Mouse (Mus musculus): Measurements from ENCODE around the gene Rnf144b. TPM values are rescaled to one million over a fixed set of nuclear protein-coding genes. Genes with fewer than 3 reads are reported as not detected.

Gene Rnf144b
- polyA plus RNA-seq, 1 experiment from 2014 or later: 0.91 TPM

DNA sequence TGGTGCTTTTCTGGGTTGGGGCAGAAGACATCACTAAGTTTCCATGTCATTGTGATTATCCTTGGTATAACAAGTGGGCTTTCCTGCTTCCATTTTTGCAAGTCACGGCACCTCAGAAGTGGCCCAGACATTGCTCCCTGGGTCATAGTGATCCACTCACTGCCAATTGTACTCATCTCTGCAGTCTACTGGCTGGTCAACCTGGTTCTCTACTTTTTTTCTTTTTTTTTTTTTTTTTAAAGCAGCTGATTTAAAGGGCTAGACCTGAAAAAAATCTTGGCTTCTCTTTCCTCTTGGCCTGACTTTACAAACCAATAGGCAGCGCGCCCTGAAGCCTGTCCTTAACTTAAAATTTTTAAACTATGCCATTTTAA is 102.9 kb downstream of the Rnf144b start:
- H3K4me2 ChIP-seq (ENCODE audit: low read length): no peak overlapping the region
- no peak overlapping the region for H3K4me3 ChIP-seq (ENCODE audit: low read depth, low read length)
- no peaks in the 10 kb centered on the region for H3K9me3 ChIP-seq (replicated peaks; ENCODE audit: control insufficient read depth, low read length)
- peaks cover 6% of the 10 kb centered on the region; the same call in 1 of the 2 replicates for H3K4me1 ChIP-seq (ENCODE audit: control insufficient read depth, insufficient read depth, low read length)
- no peak for ATAC-seq
- no peaks in the 10 kb centered on the region for H3K36me3 ChIP-seq (ENCODE audit: control insufficient read depth, insufficient read depth, low read length)
- WGBS: 79% methylated on average over 3 of the region's 3 CpGs
- no peaks in the 10 kb centered on the region for H3K27me3 ChIP-seq (replicated peaks; ENCODE audit: control insufficient read depth, insufficient read depth, low read length)
- no peak for DNase-seq (ENCODE audit: low spot score)
- H3K9ac ChIP-seq (ENCODE audit: low read length): no peak overlapping the region
- no peak overlapping the region for H3K27ac ChIP-seq (ENCODE audit: low read depth, low read length)

DNA sequence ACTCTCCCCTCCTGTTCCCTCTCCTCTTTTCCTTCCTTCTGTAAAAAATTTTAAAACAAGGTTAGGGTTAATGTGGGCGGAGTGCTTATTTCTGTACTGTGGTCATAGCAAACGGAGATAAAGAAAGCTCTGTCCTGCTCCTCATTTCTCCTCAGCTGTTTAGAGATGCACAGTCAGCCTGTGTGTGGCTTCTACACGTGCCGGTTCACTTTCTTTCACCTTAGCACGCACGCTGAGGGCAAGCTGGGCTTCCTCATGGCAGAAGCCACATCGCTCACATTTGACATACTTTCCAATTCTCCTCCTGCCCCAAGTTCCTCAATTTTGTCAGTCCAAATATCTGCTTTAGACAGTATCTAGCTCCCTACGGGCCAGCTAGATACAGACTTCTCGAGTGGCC is 103.3 kb downstream of the Rnf144b start:
- DNase-seq (ENCODE audit: low spot score) (no peak), ATAC-seq (no peak)
- Histone ChIP-seq H3K4me1 (ENCODE audit: control insufficient read depth, insufficient read depth, low read length) (peaks cover 6% of the 10 kb centered on the region; the same call in 1 of the 2 replicates), H3K4me3 (ENCODE audit: low read depth, low read length) (no peak overlapping the region), H3K27ac (ENCODE audit: low read depth, low read length) (no peak overlapping the region), H3K27me3 (replicated peaks; ENCODE audit: control insufficient read depth, insufficient read depth, low read length) (no peaks in the 10 kb centered on the region), H3K36me3 (ENCODE audit: control insufficient read depth, insufficient read depth, low read length) (no peaks in the 10 kb centered on the region), H3K9me3 (replicated peaks; ENCODE audit: control insufficient read depth, low read length) (no peaks in the 10 kb centered on the region), H3K4me2 (ENCODE audit: low read length) (no peak overlapping the region), H3K9ac (ENCODE audit: low read length) (no peak overlapping the region)
- 86% methylated on average over 9 of the region's 9 CpGs for WGBS

DNA sequence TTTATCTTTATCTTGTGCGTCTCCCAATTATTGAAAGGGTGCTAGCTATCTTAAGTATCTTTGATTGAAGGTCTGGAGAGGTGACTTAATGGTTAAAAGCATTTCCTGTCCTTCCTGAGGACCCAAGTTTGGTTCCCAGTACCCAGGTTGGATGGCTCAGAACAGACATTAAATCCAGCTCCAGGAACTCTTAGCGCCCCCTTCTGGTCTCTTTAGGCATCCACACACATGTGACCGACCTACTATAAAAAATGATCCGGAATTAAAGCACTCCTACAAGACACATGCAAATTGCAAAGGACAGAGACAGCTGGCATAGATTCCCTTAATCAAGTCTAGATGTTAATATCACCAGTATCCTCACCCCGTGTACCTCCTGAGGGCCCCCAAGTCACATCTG is 104.1 kb downstream of the Rnf144b start:
- Histone ChIP-seq H3K4me1 (ENCODE audit: control insufficient read depth, insufficient read depth, low read length) (peaks cover 6% of the 10 kb centered on the region; the same call in 1 of the 2 replicates), H3K36me3 (ENCODE audit: control insufficient read depth, insufficient read depth, low read length) (no peaks in the 10 kb centered on the region), H3K9ac (ENCODE audit: low read length) (no peak overlapping the region), H3K4me3 (ENCODE audit: low read depth, low read length) (no peak overlapping the region), H3K9me3 (replicated peaks; ENCODE audit: control insufficient read depth, low read length) (no peaks in the 10 kb centered on the region), H3K27me3 (replicated peaks; ENCODE audit: control insufficient read depth, insufficient read depth, low read length) (no peaks in the 10 kb centered on the region), H3K27ac (ENCODE audit: low read depth, low read length) (no peak overlapping the region), H3K4me2 (ENCODE audit: low read length) (no peak overlapping the region)
- 93% methylated on average over 5 of the region's 5 CpGs for WGBS
- DNase-seq (ENCODE audit: low spot score): no peak
- ATAC-seq: no peak

DNA sequence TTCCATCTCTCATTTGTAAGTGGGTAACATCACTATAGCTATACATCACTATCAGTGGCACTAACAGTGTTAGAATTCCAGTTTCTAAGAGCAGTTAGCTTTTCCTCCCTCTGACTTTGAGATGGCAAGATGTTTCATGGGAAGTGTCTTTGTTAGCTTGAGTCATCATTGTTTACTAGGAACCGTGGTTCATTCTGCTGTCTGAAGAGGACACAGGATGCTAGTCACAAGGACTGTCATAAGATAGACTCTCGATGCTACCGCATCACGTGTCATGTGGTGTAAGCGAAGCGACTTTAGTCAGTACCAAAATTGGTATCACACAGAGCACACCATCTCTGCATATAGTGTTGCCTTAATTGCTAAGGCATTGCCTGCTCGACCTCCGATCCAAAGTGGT is 105.7 kb downstream of the Rnf144b start:
- 94% methylated on average over 8 of the region's 8 CpGs for WGBS
- H3K27me3 ChIP-seq (replicated peaks; ENCODE audit: control insufficient read depth, insufficient read depth, low read length): no peaks in the 10 kb centered on the region
- no peak overlapping the region for H3K4me3 ChIP-seq (ENCODE audit: low read depth, low read length)
- no peaks in the 10 kb centered on the region for H3K36me3 ChIP-seq (ENCODE audit: control insufficient read depth, insufficient read depth, low read length)
- no peak overlapping the region for H3K4me2 ChIP-seq (ENCODE audit: low read length)
- ATAC-seq: no peak
- peaks cover 6% of the 10 kb centered on the region; the same call in 1 of the 2 replicates for H3K4me1 ChIP-seq (ENCODE audit: control insufficient read depth, insufficient read depth, low read length)
- H3K9me3 ChIP-seq (replicated peaks; ENCODE audit: control insufficient read depth, low read length): no peaks in the 10 kb centered on the region
- no peak overlapping the region for H3K9ac ChIP-seq (ENCODE audit: low read length)
- DNase-seq (ENCODE audit: low spot score): no peak
- no peak overlapping the region for H3K27ac ChIP-seq (ENCODE audit: low read depth, low read length)

DNA sequence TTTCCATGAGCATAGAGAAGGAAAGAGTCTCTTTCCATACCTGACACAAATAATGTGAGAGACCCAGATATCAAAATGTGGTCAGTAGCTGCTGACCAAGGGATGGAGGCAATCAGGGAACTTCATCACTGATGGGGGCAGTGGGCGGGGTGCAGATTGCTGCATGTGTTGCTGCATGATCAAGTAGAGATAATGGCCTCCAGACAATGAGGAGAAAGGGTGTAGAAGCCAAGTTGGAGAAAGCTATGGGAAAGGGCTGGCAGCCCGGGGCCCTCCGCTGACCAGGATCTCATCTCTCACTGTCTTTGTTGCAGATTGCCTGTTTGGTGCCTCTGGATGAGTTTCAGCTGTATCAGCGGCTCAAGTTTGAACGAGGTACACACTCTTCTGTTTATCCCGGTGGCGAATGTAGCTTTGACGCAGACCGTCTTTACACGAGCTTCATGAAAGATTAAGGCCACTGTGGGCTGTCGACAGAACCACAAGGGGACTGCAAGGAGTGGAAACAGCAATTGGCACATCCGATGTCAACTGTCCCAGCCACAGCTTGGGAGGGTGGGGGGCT is 106.3 kb downstream of the Rnf144b start:
- no peak for ATAC-seq
- 92% methylated on average over 12 of the region's 12 CpGs for WGBS
- Histone ChIP-seq H3K27ac (ENCODE audit: low read depth, low read length) (no peak overlapping the region), H3K36me3 (ENCODE audit: control insufficient read depth, insufficient read depth, low read length) (no peaks in the 10 kb centered on the region), H3K9me3 (replicated peaks; ENCODE audit: control insufficient read depth, low read length) (no peaks in the 10 kb centered on the region), H3K9ac (ENCODE audit: low read length) (no peak overlapping the region), H3K4me2 (ENCODE audit: low read length) (no peak overlapping the region), H3K4me3 (ENCODE audit: low read depth, low read length) (no peak overlapping the region), H3K4me1 (ENCODE audit: control insufficient read depth, insufficient read depth, low read length) (peaks cover 6% of the 10 kb centered on the region; the same call in 1 of the 2 replicates), H3K27me3 (replicated peaks; ENCODE audit: control insufficient read depth, insufficient read depth, low read length) (no peaks in the 10 kb centered on the region)
- DNase-seq (ENCODE audit: low spot score): no peak

DNA sequence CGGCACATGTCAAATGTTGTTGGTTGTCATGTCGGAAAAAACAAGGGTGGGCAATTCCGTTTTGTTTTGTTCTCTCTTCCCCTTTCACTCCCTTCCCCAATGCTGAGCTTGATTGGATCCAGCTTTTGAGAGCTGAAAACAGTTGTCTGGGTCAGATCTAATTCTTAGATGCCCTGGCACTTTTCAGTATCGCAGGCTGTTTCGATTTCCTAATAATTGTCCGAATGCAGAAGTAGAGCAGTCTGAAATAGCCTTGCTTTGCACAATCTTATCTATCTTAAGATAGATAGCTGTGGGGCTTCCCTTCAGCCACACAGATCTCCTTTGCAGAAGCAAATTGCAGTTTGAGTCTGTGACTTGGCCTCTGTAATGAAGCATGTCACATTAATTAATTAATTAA is 109.7 kb downstream of the Rnf144b start:
- no peaks in the 10 kb centered on the region for H3K27me3 ChIP-seq (replicated peaks; ENCODE audit: control insufficient read depth, insufficient read depth, low read length)
- H3K9me3 ChIP-seq (replicated peaks; ENCODE audit: control insufficient read depth, low read length): no peaks in the 10 kb centered on the region
- H3K4me1 ChIP-seq (ENCODE audit: control insufficient read depth, insufficient read depth, low read length): no peaks in the 10 kb centered on the region
- H3K4me3 ChIP-seq (ENCODE audit: low read depth, low read length): no peak overlapping the region
- ATAC-seq (no peak), DNase-seq (ENCODE audit: low spot score) (no peak)
- no peaks in the 10 kb centered on the region for H3K36me3 ChIP-seq (ENCODE audit: control insufficient read depth, insufficient read depth, low read length)
- WGBS: 83% methylated on average over 6 of the region's 6 CpGs
- no peak overlapping the region for H3K9ac ChIP-seq (ENCODE audit: low read length)
- H3K27ac ChIP-seq (ENCODE audit: low read depth, low read length): no peak overlapping the region
- no peak overlapping the region for H3K4me2 ChIP-seq (ENCODE audit: low read length)

DNA sequence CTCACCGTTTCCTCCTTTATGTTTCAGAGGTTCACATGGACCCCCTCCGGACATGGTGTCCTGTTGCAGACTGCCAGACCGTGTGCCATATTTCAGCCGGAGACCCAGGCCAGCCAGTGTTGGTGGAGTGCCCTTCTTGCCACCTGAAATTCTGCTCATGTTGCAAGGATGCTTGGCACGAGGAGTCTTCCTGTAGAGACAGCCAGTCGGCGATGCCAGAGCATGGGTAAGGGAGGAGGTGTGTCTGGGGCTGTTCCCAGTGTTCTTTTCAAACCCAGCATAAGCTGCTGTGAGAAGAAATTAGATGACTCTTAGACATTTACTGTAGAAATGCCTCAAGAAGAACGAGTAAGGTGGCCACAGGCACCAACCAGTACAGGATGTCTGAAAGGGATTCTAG is 114.9 kb downstream of the Rnf144b start:
- H3K4me3 ChIP-seq (ENCODE audit: low read depth, low read length): no peak overlapping the region
- H3K36me3 ChIP-seq (ENCODE audit: control insufficient read depth, insufficient read depth, low read length): no peaks in the 10 kb centered on the region
- H3K27me3 ChIP-seq (replicated peaks; ENCODE audit: control insufficient read depth, insufficient read depth, low read length): no peaks in the 10 kb centered on the region
- H3K9ac ChIP-seq (ENCODE audit: low read length): no peak overlapping the region
- WGBS: 84% methylated on average over 8 of the region's 8 CpGs
- H3K9me3 ChIP-seq (replicated peaks; ENCODE audit: control insufficient read depth, low read length): no peaks in the 10 kb centered on the region
- ATAC-seq (no peak), DNase-seq (ENCODE audit: low spot score) (no peak)
- no peak overlapping the region for H3K4me2 ChIP-seq (ENCODE audit: low read length)
- H3K4me1 ChIP-seq (ENCODE audit: control insufficient read depth, insufficient read depth, low read length): no peaks in the 10 kb centered on the region
- no peak overlapping the region for H3K27ac ChIP-seq (ENCODE audit: low read depth, low read length)

DNA sequence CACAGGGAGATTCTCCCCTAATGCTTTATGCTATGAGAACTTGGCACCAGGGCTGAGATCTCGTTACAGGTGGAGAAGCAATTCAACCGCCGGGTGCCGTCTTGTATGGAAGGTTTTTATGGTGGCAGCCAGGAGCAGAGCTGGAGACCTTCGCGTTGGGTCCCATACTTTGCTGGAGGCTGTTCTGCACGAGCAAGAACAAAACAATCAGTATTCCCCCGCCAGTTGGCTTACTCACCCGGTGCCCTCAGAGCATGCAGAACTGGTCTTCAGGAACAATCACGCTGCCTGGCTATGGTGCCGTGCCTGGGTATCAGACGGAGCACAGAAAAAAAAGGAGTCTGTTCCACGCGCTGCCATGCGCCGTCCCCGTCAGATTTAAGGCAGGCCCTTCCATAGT is 115.7 kb downstream of the Rnf144b start:
- Histone ChIP-seq H3K27me3 (replicated peaks; ENCODE audit: control insufficient read depth, insufficient read depth, low read length) (no peaks in the 10 kb centered on the region), H3K27ac (ENCODE audit: low read depth, low read length) (no peak overlapping the region), H3K36me3 (ENCODE audit: control insufficient read depth, insufficient read depth, low read length) (no peaks in the 10 kb centered on the region), H3K4me1 (ENCODE audit: control insufficient read depth, insufficient read depth, low read length) (no peaks in the 10 kb centered on the region), H3K9me3 (replicated peaks; ENCODE audit: control insufficient read depth, low read length) (no peaks in the 10 kb centered on the region), H3K4me3 (ENCODE audit: low read depth, low read length) (no peak overlapping the region), H3K9ac (ENCODE audit: low read length) (no peak overlapping the region), H3K4me2 (ENCODE audit: low read length) (no peak overlapping the region)
- DNase-seq (ENCODE audit: low spot score) (no peak), ATAC-seq (no peak)
- 66% methylated on average over 17 of the region's 17 CpGs for WGBS

DNA sequence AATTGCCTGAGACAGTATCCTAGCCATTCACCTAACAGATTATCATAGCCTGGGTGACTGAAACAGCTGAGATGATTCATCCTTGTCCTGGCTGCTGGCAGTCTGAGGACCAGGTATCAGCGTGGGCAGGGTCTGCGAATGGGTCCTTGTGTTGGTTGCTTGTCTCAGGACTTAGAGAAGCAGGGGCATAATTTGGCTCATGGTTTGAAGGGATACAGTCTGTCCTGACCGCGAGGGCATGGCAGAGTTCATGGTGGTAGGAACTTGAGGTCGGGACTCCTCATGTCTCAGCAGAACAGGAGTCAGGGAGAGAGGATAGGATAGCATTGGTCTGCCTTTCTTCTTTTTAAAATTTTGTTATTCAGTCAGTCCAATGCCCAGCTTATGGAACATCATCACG is 121.1 kb downstream of the Rnf144b start:
- Histone ChIP-seq H3K27me3 (replicated peaks; ENCODE audit: control insufficient read depth, insufficient read depth, low read length) (no peaks in the 10 kb centered on the region), H3K4me2 (ENCODE audit: low read length) (no peak overlapping the region), H3K9me3 (replicated peaks; ENCODE audit: control insufficient read depth, low read length) (no peaks in the 10 kb centered on the region), H3K27ac (ENCODE audit: low read depth, low read length) (no peak overlapping the region), H3K4me1 (ENCODE audit: control insufficient read depth, insufficient read depth, low read length) (peaks cover 8% of the 10 kb centered on the region; the same call in 1 of the 2 replicates), H3K9ac (ENCODE audit: low read length) (no peak overlapping the region), H3K4me3 (ENCODE audit: low read depth, low read length) (no peak overlapping the region), H3K36me3 (ENCODE audit: control insufficient read depth, insufficient read depth, low read length) (no peaks in the 10 kb centered on the region)
- ATAC-seq (no peak), DNase-seq (ENCODE audit: low spot score) (no peak)
- 97% methylated on average over 6 of the region's 6 CpGs for WGBS
